Mouse (Mus musculus): ENCODE measurements around the gene Tas2r114. TPM values are rescaled to one million over a fixed set of nuclear protein-coding genes. Genes with fewer than 3 reads are reported as not detected.

Gene Tas2r114
- polyA plus RNA-seq (2012; rRNA removed) (not detected in 2 replicates), polyA plus RNA-seq (2014; fragmentation: Nextera tagmentation; extraction: Ambion mirVana) (not detected in 2 replicates)

GRCm38 (mm10) chr6:131689963-131690362 is at the start of gene Tas2r114:
TSS of gene Tas2r114 (minus strand) at chr6:131690063.
- ATAC-seq (ENCODE audit: insufficient read depth) (no peak), DNase-seq (ENCODE audit: low read depth in 3 of 3, low spot score in 3 of 3) (no peak)
- Histone ChIP-seq H3K4me1 (replicated peaks; ENCODE audit: control insufficient read depth in 2 of 2, insufficient read depth in 2 of 2, low read length in 1 of 2) (no peaks in the 10 kb centered on the region), H3K27ac (no peak within 1 kb of the TSS), H3K9me3 (ENCODE audit: control insufficient read depth, low read length) (no peaks in the 10 kb centered on the region), H3K27me3 (ENCODE audit: control insufficient read depth, insufficient read depth, low read length) (no peaks in the 10 kb centered on the region), H3K4me2 (ENCODE audit: low read depth) (no peak within 1 kb of the TSS), H3K4me3 (ENCODE audit: insufficient read depth in 1 of 2, low read depth in 2 of 2, low read length in 2 of 2) (no peak within 1 kb of the TSS), H3K36me3 (replicated peaks; ENCODE audit: control insufficient read depth, insufficient read depth, low read depth) (no peaks in the 10 kb centered on the region), H3K9ac (replicated peaks) (no peak within 1 kb of the TSS)
- TF ChIP-seq CTCF (IDR thresholded peaks at IDR 0.05; ENCODE audit: low read depth) = no peak
- TF ChIP-seq EP300 (IDR thresholded peaks at IDR 0.05; ENCODE audit: low read depth) = no peak

- H3K4me2 ChIP-seq (ENCODE audit: low read depth) = no peak overlapping the region
- no peak overlapping the region for H3K4me3 ChIP-seq (ENCODE audit: insufficient read depth in 1 of 2, low read depth in 2 of 2, low read length in 2 of 2)
- no peak overlapping the region for H3K27ac ChIP-seq
- DNase-seq (ENCODE audit: low read depth in 3 of 3, low spot score in 3 of 3) (no peak), ATAC-seq (ENCODE audit: insufficient read depth) (no peak)
- H3K36me3 ChIP-seq (replicated peaks; ENCODE audit: control insufficient read depth, insufficient read depth, low read depth) = no peaks in the 10 kb centered on the region
- WGBS (ENCODE audit: insufficient replicate concordance) = 41% methylated on average over 7 of the region's 7 CpGs
- H3K9ac ChIP-seq (replicated peaks) = no peak overlapping the region
- TF ChIP-seq CTCF (IDR thresholded peaks at IDR 0.05; ENCODE audit: low read depth) (no peak), EP300 (IDR thresholded peaks at IDR 0.05; ENCODE audit: low read depth) (no peak)
- H3K27me3 ChIP-seq (ENCODE audit: control insufficient read depth, insufficient read depth, low read length) = no peaks in the 10 kb centered on the region
- no peaks in the 10 kb centered on the region for H3K9me3 ChIP-seq (ENCODE audit: control insufficient read depth, low read length)
- H3K4me1 ChIP-seq (replicated peaks; ENCODE audit: control insufficient read depth in 2 of 2, insufficient read depth in 2 of 2, low read length in 1 of 2) = no peaks in the 10 kb centered on the region
Observed at GRCm38 (mm10) chr6:131712803-131713202, 22.9 kb upstream of the Tas2r114 start.

GRCm38 (mm10) chr6:131687395-131687794 is 2.5 kb downstream of the Tas2r114 start, which contains the start of gene Tas2r105:
TSS of gene Tas2r105 (minus strand) at chr6:131687495.
- 43% methylated on average over 1 of the region's 1 CpGs for WGBS (ENCODE audit: insufficient replicate concordance)
- ATAC-seq (ENCODE audit: insufficient read depth) (no peak), DNase-seq (ENCODE audit: low read depth in 3 of 3, low spot score in 3 of 3) (no peak)
- no peak within 1 kb of the TSS for H3K9ac ChIP-seq (replicated peaks)
- H3K4me1 ChIP-seq (replicated peaks; ENCODE audit: control insufficient read depth in 2 of 2, insufficient read depth in 2 of 2, low read length in 1 of 2) = no peaks in the 10 kb centered on the region
- H3K4me2 ChIP-seq (ENCODE audit: low read depth) = no peak within 1 kb of the TSS
- no peak for TF ChIP-seq CTCF (IDR thresholded peaks at IDR 0.05; ENCODE audit: low read depth)
- TF ChIP-seq EP300 (IDR thresholded peaks at IDR 0.05; ENCODE audit: low read depth) = no peak
- H3K36me3 ChIP-seq (replicated peaks; ENCODE audit: control insufficient read depth, insufficient read depth, low read depth) = no peaks in the 10 kb centered on the region
- H3K9me3 ChIP-seq (ENCODE audit: control insufficient read depth, low read length) = no peaks in the 10 kb centered on the region
- H3K27ac ChIP-seq = no peak within 1 kb of the TSS
- no peak within 1 kb of the TSS for H3K4me3 ChIP-seq (ENCODE audit: insufficient read depth in 1 of 2, low read depth in 2 of 2, low read length in 2 of 2)
- H3K27me3 ChIP-seq (ENCODE audit: control insufficient read depth, insufficient read depth, low read length) = no peaks in the 10 kb centered on the region

GRCm38 (mm10) chr6:131685644-131686043 is 4.2 kb downstream of the Tas2r114 start, which contains the start of gene Tas2r104:
TSS of gene Tas2r104 (minus strand) at chr6:131685744.
- no peaks in the 10 kb centered on the region for H3K4me1 ChIP-seq (replicated peaks; ENCODE audit: control insufficient read depth in 2 of 2, insufficient read depth in 2 of 2, low read length in 1 of 2)
- H3K9ac ChIP-seq (replicated peaks) = no peak within 1 kb of the TSS
- no peak for TF ChIP-seq CTCF (IDR thresholded peaks at IDR 0.05; ENCODE audit: low read depth)
- no peak for TF ChIP-seq EP300 (IDR thresholded peaks at IDR 0.05; ENCODE audit: low read depth)
- H3K9me3 ChIP-seq (ENCODE audit: control insufficient read depth, low read length) = no peaks in the 10 kb centered on the region
- no peaks in the 10 kb centered on the region for H3K36me3 ChIP-seq (replicated peaks; ENCODE audit: control insufficient read depth, insufficient read depth, low read depth)
- no peak within 1 kb of the TSS for H3K4me2 ChIP-seq (ENCODE audit: low read depth)
- no peaks in the 10 kb centered on the region for H3K27me3 ChIP-seq (ENCODE audit: control insufficient read depth, insufficient read depth, low read length)
- H3K4me3 ChIP-seq (ENCODE audit: insufficient read depth in 1 of 2, low read depth in 2 of 2, low read length in 2 of 2) = no peak within 1 kb of the TSS
- 47% methylated on average over 1 of the region's 1 CpGs for WGBS (ENCODE audit: insufficient replicate concordance)
- DNase-seq (ENCODE audit: low read depth in 3 of 3, low spot score in 3 of 3) = no peak
- ATAC-seq (ENCODE audit: insufficient read depth) = no peak
- no peak within 1 kb of the TSS for H3K27ac ChIP-seq

GRCm38 (mm10) chr6:131678786-131679185 is 11.1 kb downstream of the Tas2r114 start, which contains the start of gene Tas2r106:
TSS of gene Tas2r106 (minus strand) at chr6:131678886.
- no peaks in the 10 kb centered on the region for H3K36me3 ChIP-seq (replicated peaks; ENCODE audit: control insufficient read depth, insufficient read depth, low read depth)
- no peak for ATAC-seq (ENCODE audit: insufficient read depth)
- no peak for DNase-seq (ENCODE audit: low read depth in 3 of 3, low spot score in 3 of 3)
- H3K27ac ChIP-seq = no peak within 1 kb of the TSS
- WGBS (ENCODE audit: insufficient replicate concordance) = 41% methylated on average over 3 of the region's 3 CpGs
- H3K4me2 ChIP-seq (ENCODE audit: low read depth) = no peak within 1 kb of the TSS
- H3K4me3 ChIP-seq (ENCODE audit: insufficient read depth in 1 of 2, low read depth in 2 of 2, low read length in 2 of 2) = no peak within 1 kb of the TSS
- H3K4me1 ChIP-seq (replicated peaks; ENCODE audit: control insufficient read depth in 2 of 2, insufficient read depth in 2 of 2, low read length in 1 of 2) = no peaks in the 10 kb centered on the region
- no peak within 1 kb of the TSS for H3K9ac ChIP-seq (replicated peaks)
- no peak for TF ChIP-seq CTCF (IDR thresholded peaks at IDR 0.05; ENCODE audit: low read depth)
- TF ChIP-seq EP300 (IDR thresholded peaks at IDR 0.05; ENCODE audit: low read depth) = no peak
- H3K27me3 ChIP-seq (ENCODE audit: control insufficient read depth, insufficient read depth, low read length) = no peaks in the 10 kb centered on the region
- H3K9me3 ChIP-seq (ENCODE audit: control insufficient read depth, low read length) = no peaks in the 10 kb centered on the region; the same call in 1 of the 2 replicates
